Mouse (Mus musculus) lung, embryonic 15.5 days (tissue): ENCODE data around the gene Cd3eap. TPM values are rescaled to one million over a fixed set of nuclear protein-coding genes. Genes with fewer than 3 reads are reported as not detected.

Experiments
- ATAC-seq: fragments of 200-750 bp; cut with Nextera tagmentation; 2 replicates; pipeline ENCODE4 v1.8.0; 2017; ENCODE audit warnings: moderate number of reproducible peaks, borderline replicate concordance; ENCODE audit not compliant: low FRiP score, low TSS enrichment; ENCODE audit errors: extremely low read depth
- H3K27ac ChIP-seq: fragments of 300-500 bp; sonication (generic); 2 replicates; pipeline ENCODE4 v1.5.1; 2015; ENCODE audit warnings: moderate library complexity, mild to moderate bottlenecking, inconsistent platforms
- H3K27me3 ChIP-seq: fragments of 300-500 bp; sonication (generic); 2 replicates; pipeline ENCODE4 v1.6.1; 2015; ENCODE audit warnings: inconsistent platforms
- H3K36me3 ChIP-seq: fragments of 300-500 bp; sonication (generic); 2 replicates; pipeline ENCODE4 v1.6.1; 2015; ENCODE audit warnings: inconsistent platforms
- H3K4me1 ChIP-seq: fragments of 300-500 bp; sonication (generic); 2 replicates; pipeline ENCODE4 v1.6.1; 2015; ENCODE audit warnings: inconsistent platforms
- H3K4me2 ChIP-seq: fragments of 300-500 bp; sonication (generic); 2 replicates; pipeline ENCODE4 v1.6.1; 2015; ENCODE audit warnings: inconsistent platforms, mild to moderate bottlenecking, moderate library complexity
- H3K4me3 ChIP-seq: fragments of 300-500 bp; sonication (generic); 2 replicates; pipeline ENCODE4 v1.5.1; 2015; ENCODE audit warnings: mild to moderate bottlenecking, inconsistent platforms
- H3K9ac ChIP-seq: fragments of 300-500 bp; sonication (generic); 2 replicates; pipeline ENCODE4 v1.6.1; 2015; ENCODE audit warnings: inconsistent platforms
- H3K9me3 ChIP-seq: fragments of 300-500 bp; sonication (generic); 2 replicates; pipeline ENCODE4 v1.6.1; 2016; ENCODE audit warnings: inconsistent platforms
- WGBS: fragments of 180-500 bp; shearing (Covaris S2); methylation state at CpG from one replicate; pipeline ENCODE4 v1.1.7; 2015; 5-methylcytosine and 5-hydroxymethylcytosine counted together
- microRNA counts: library from miRNA; unstranded; fragments of <30 nt; microRNA quantifications from one replicate; lab custom pipeline; 2016
- microRNA-seq: library from miRNA; unstranded; fragments of <30 nt; microRNA quantifications from one replicate; pipeline ENCODE4, GENCODE M21; 2016
- polyA plus RNA-seq: library from polyadenylated mRNA; unstranded; fragments of >200 nt; fragmentation: Nextera tagmentation; extraction: Ambion mirVana; gene quantifications from 2 replicates; pipeline ENCODE4 v1.2.1, GENCODE M21; 2015

Gene Cd3eap
- polyA plus RNA-seq, 1 experiment from 2014 or later: 21.7 TPM

DNA sequence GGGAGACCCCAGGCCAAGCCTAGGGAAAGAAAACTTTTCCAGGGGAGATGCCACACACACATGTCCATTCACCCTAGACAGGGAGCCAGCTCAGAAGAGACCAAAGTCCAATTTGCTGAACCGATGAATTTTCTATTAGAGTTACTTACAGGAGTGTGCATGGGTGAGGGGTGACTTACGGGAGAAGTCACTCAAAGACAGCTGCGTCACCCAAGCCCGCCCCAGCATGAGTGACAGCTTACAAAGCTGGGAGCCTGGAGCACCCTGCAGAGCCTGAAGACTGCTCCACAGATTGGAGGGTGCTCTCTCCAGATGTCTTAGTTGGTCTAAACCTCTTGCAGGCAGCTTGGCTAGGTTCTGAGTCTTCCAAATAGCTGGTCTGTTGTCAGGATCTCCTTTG, 47.3 kb downstream of the Cd3eap start:
- H3K27ac ChIP-seq: no peak overlapping the region
- ATAC-seq: no peak
- no peak overlapping the region for H3K4me3 ChIP-seq
- no peaks in the 10 kb centered on the region for H3K9me3 ChIP-seq
- 28% methylated on average over 4 of the region's 4 CpGs for WGBS
- H3K4me1 ChIP-seq: peaks cover 9% of the 10 kb centered on the region
- H3K36me3 ChIP-seq: no peaks in the 10 kb centered on the region
- no peak overlapping the region for H3K9ac ChIP-seq
- no peak overlapping the region for H3K4me2 ChIP-seq
- H3K27me3 ChIP-seq: peaks cover 12% of the 10 kb centered on the region

DNA sequence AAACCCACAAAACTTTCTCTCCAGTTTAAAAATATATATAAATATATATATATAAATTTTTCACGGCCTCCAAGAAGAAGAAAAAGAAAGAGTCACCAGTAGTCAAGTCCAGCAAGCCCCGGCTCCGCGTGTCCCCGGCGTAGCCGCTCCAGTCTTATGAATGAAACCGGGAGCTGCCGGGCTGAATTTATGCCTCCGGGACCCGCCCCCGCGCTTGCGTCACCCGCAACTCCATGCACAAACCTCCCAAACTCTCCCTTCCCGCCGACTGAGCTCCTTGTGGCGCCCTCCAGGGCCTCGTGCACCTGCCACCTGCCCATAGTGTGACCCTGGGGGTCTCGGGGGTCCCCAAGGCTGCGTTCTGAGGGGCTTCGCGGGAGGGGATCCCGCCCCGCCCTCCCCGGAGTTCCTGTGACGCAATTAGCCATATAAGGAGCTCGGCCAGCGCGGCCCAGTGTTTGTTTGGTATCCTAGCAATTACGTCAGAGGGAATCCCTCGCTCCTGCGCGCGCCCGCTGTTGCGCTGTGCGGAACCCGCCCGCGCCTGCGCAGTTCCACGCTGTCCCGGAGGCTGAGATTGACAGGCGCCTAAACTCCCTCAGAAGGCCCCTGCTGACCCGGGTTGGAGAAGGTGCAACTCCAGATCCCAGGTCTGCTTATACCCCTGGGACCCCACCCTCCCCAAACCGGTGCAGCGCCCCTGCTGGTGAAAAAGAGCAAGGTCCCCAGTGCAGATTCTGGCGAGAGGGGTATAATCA, 49.2 kb downstream of the Cd3eap start, which contains the start of gene Fosb:
Gene Fosb, minus strand, starts transcription at position 168 of the 758 bp plus-strand sequence.
- Histone ChIP-seq H3K9ac (peak within 1 kb of the TSS; percentile 51), H3K27ac (no peak within 1 kb of the TSS; the same call in 1 of the 2 replicates), H3K4me3 (peak within 1 kb of the TSS; percentile 74), H3K36me3 (no peaks in the 10 kb centered on the region), H3K4me2 (peak within 1 kb of the TSS; percentile 98), H3K4me1 (peaks cover 10% of the 10 kb centered on the region), H3K27me3 (peaks cover 32% of the 10 kb centered on the region), H3K9me3 (no peaks in the 10 kb centered on the region)
- ATAC-seq: peak; percentile 85
- WGBS: under 1% methylated on average over 49 of the region's 49 CpGs

DNA sequence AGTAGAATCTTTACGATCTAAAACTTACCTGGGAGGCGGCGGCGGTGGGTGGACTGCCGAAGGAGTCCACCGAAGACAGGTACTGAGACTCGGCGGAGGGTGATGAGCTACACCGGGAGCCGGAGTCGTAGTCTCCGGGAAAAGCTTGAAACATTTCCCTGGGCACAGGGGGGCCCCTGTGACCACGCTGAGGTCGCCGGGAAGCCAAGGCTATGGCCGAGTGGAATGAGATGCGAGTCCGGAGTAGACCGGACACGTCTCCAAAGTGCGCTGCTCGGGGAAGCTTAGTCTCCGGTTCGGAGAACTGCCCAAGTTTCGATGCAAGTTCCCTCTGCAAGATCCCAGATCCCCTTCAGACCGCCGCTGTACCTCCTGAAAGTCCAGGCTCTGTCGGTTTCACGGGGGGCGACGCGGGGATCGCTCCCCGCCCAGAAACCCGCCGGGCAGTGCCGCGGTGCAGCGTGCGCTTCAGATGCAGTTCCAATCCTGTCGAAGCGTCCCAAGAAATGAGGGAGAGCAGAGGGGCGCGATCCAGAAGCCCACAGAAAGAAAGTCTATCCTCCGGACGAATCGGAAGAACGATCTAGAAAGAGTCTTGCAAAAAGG, 49.9 kb downstream of the Cd3eap start:
- Histone ChIP-seq H3K9me3 (no peaks in the 10 kb centered on the region), H3K4me2 (peak overlapping the region; percentile 98), H3K27me3 (peaks cover 36% of the 10 kb centered on the region), H3K4me3 (peak overlapping the region; percentile 74), H3K27ac (no peak overlapping the region), H3K9ac (peak overlapping the region; percentile 33), H3K4me1 (peaks cover 16% of the 10 kb centered on the region), H3K36me3 (no peaks in the 10 kb centered on the region)
- ATAC-seq: no peak
- WGBS: under 1% methylated on average over 48 of the region's 48 CpGs

DNA sequence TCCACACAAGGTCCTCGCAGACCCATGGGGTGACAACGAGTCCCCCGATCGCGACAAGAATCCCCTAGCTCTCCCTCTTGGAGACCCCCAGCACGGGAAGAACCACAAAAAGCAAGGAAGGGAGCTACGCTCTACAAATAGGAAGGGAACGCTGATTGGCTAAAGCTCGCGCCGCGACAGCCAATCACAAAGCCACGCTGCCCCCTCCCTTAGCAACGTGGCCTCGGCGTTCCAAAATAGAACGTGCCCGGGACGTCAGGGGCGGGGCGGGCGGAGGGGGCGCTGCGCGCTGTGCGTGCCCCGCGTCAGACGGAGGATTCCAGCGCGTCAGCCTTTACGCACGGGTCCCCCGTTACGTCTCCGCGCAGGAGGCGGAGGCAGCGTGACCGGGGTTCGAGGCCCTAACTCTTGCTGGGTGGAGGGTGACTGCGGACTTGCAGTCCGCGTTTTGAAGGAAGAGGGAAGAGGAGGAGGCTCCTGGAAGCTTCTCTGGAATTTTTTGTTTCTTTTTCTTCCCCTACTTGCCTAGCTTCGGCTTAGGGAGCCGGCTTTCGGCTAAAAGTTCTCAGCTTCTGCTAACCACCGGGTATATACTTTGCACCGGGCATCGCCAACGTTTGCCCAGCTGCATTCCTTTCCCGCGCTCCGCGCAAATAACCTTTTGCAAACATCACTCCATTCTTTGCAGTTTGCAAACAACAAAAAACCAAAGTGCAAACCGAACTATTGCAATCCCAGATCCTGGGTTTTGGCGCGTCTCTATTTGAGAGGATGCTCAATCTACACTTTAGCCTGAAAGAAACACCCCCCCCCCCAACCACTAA, 50.6 kb downstream of the Cd3eap start:
- ATAC-seq: peak; percentile 87
- peaks cover 24% of the 10 kb centered on the region for H3K4me1 ChIP-seq

DNA sequence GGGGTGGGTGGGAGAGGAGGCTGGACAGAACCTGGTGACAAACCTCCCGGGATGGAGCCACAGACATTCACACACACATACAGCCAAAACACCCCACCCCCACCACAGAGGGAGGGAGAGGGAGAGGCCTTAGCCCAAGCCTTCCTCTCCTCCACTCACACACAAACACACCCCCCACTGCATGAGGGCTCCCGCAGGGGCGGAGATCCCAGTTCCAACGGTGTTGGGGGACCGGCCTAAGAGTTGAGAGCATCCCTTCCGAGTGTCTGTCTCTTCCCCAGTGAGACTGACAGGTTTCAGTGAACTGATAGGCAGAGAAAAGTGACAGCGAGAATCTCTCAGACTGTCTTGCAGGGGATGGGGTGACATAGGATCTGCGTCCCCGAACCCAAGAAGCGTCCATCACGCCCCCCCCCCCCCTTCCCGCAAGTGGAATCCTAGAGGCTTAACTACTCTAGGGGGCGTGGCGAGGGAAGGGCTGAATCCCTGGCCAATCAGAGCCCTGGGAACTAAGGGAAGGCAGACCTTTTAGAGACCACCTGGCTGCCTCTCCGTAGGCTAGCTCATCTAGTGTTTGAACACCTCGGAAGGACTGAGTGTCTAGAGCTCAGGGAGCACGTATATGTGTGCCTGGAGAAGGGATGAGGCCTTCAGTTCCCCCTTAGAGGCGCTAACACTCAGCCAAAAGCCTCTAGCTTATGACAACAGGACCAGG, 51.4 kb downstream of the Cd3eap start:
- H3K27me3 ChIP-seq: peaks cover 48% of the 10 kb centered on the region
- H3K4me3 ChIP-seq: peak overlapping the region; percentile 74
- H3K4me2 ChIP-seq: peak overlapping the region; percentile 98
- H3K36me3 ChIP-seq: no peaks in the 10 kb centered on the region
- peaks cover 26% of the 10 kb centered on the region for H3K4me1 ChIP-seq
- H3K9me3 ChIP-seq: no peaks in the 10 kb centered on the region
- peak overlapping the region; percentile 44 for H3K9ac ChIP-seq
- peak overlapping the region; percentile 71 for H3K27ac ChIP-seq
- WGBS: under 1% methylated on average over 18 of the region's 18 CpGs
- peak; percentile 63 for ATAC-seq

More for the DNA sequence above, 50.6 kb downstream of the Cd3eap start:
- H3K36me3 ChIP-seq: no peaks in the 10 kb centered on the region
- under 1% methylated on average over 58 of the region's 58 CpGs for WGBS
- H3K4me3 ChIP-seq: peak overlapping the region; percentile 74
- H3K9ac ChIP-seq: peak overlapping the region; percentile 44
- peaks cover 40% of the 10 kb centered on the region for H3K27me3 ChIP-seq
- H3K4me2 ChIP-seq: peak overlapping the region; percentile 98
- peak overlapping the region; percentile 71 for H3K27ac ChIP-seq
- H3K9me3 ChIP-seq: no peaks in the 10 kb centered on the region

DNA sequence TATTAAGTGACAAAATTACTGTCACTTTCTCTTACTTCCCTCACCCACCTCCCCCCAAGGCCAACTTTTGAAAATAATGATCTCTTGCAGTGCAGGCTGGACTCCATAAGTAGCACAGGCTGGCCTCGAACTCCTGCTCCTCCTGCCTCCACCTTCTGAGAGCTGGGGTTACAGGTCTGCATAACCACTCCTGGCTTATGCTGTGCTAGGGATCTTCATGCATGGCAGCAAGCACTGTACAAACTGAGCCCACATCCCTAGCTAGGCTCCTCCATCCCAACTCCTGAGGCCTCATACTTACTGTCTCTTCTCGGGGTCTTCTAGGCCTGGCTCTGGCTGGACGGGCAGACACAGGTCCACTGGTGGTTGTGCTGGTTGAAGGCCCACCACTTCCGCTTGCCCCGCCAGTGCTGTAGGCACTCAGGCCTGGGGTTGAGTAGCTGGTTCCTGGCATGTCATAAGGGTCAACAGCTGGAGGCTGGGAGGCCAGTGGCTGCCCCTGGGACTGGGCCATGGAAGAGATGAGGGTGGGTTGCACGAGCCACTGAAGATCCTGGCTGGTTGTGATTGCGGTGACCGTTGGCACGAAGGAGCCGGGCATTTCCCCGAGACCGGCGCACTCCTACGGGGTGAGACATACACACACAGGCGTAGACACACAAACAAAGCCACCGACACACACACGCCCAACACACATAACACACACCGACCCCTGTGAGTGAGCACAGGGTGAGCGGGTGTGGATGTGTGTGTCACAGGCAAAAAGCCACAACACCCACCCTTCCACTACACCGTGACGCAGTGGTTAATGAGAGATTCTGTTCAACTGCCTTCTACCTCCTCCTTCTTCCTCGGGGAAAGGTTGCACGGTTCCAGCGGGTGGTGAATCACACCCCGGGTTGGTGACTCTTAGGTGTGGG, 52.2 kb downstream of the Cd3eap start:
- Histone ChIP-seq H3K27me3 (peaks cover 56% of the 10 kb centered on the region), H3K9ac (0 out of 2 replicates have a peak overlapping the region, but pooled peaks have one; percentile 44), H3K4me3 (no peak overlapping the region), H3K36me3 (no peaks in the 10 kb centered on the region), H3K9me3 (no peaks in the 10 kb centered on the region), H3K4me1 (peaks cover 27% of the 10 kb centered on the region), H3K4me2 (peak overlapping the region; percentile 98), H3K27ac (no peak overlapping the region)
- ATAC-seq: no peak
- WGBS: 59% methylated on average over 25 of the region's 25 CpGs

MicroRNA genes within 50 kb of the gene (microRNA counts, 519-probe panel; counts per million panel counts)
- 19.7 counts per million for microRNA mmu-miR-343 (lab: Ali Mortazavi, UCI)

Small RNA genes within 50 kb of the gene (microRNA-seq; reads per million reads assigned to microRNA genes)
- not detected for gene Mir343

Other genes starting within 250 kb of the Cd3eap start
- 1.8 and 1.9 TPM in 2 replicates for gene Gm4969, start 241.1 kb downstream of the Cd3eap start, polyA plus RNA-seq
- gene Fbxo46, start 239.6 kb downstream of the Cd3eap start, polyA plus RNA-seq: 13.6 and 13.8 TPM in 2 replicates
- 15.2 and 15.3 TPM in 2 replicates for gene Qpctl, start 210.2 kb downstream of the Cd3eap start, polyA plus RNA-seq
- 140 and 154 TPM in 2 replicates for gene Snrpd2, start 209.8 kb downstream of the Cd3eap start, polyA plus RNA-seq
- 3.2 and 5.1 TPM in 2 replicates for gene Gipr, start 193.4 kb downstream of the Cd3eap start, polyA plus RNA-seq
- gene Eml2, start 183.1 kb downstream of the Cd3eap start, polyA plus RNA-seq: 10.7 and 12.2 TPM in 2 replicates
- gene Gpr4, start 146.9 kb downstream of the Cd3eap start, polyA plus RNA-seq: 2.2 TPM in 2 replicates
- 33.2 and 34.6 TPM in 2 replicates for gene Opa3, start 131.1 kb downstream of the Cd3eap start, polyA plus RNA-seq
- gene Vasp, start 87.7 kb downstream of the Cd3eap start, polyA plus RNA-seq: 115 TPM in 2 replicates
- not detected in 2 replicates for gene Ppm1n, start 79.4 kb downstream of the Cd3eap start, polyA plus RNA-seq
- gene Rtn2, start 76.9 kb downstream of the Cd3eap start, polyA plus RNA-seq: 10.6 and 11.4 TPM in 2 replicates
- 0.24 and 0.26 TPM in 2 replicates for gene Fosb, start 49.4 kb downstream of the Cd3eap start, polyA plus RNA-seq
- 86.4 and 88.6 TPM in 2 replicates for gene Ercc1, start 14.7 kb downstream of the Cd3eap start, polyA plus RNA-seq
- 6.3 and 6.8 TPM in 2 replicates for gene Ppp1r13l, start 266 bp upstream of the Cd3eap start, polyA plus RNA-seq
- gene Ercc2, start 22.5 kb upstream of the Cd3eap start, polyA plus RNA-seq: 14.4 and 15.7 TPM in 2 replicates
- gene Klc3, start 44.6 kb upstream of the Cd3eap start, polyA plus RNA-seq: 13.3 and 18.4 TPM in 2 replicates
- 52.5 and 53.0 TPM in 2 replicates for gene Ckm, start 45.3 kb upstream of the Cd3eap start, polyA plus RNA-seq
- gene Mark4, start 99.3 kb upstream of the Cd3eap start, polyA plus RNA-seq: 7.9 TPM in 2 replicates
- 1.4 and 1.7 TPM in 2 replicates for gene Exoc3l2, start 103.8 kb upstream of the Cd3eap start, polyA plus RNA-seq
- gene Bloc1s3, start 148.9 kb upstream of the Cd3eap start, polyA plus RNA-seq: 2.0 TPM in 2 replicates
- 97.8 and 103 TPM in 2 replicates for gene Trappc6a, start 148.9 kb upstream of the Cd3eap start, polyA plus RNA-seq
- 0.20 TPM in 1 of 2 replicates, not detected in the other for gene Nkpd1, start 158.4 kb upstream of the Cd3eap start, polyA plus RNA-seq
- gene Ppp1r37, start 203.6 kb upstream of the Cd3eap start, polyA plus RNA-seq: 23.8 and 24.8 TPM in 2 replicates
- gene Zfp296, start 217.8 kb upstream of the Cd3eap start, polyA plus RNA-seq: 0.50 and 0.54 TPM in 2 replicates
- gene Gemin7, start 218.1 kb upstream of the Cd3eap start, polyA plus RNA-seq: 164 and 183 TPM in 2 replicates
- 46.4 and 51.4 TPM in 2 replicates for gene Clasrp, start 245.0 kb upstream of the Cd3eap start, polyA plus RNA-seq